Mouse (Mus musculus) large intestine, adult 2 months (tissue): ENCODE measurements around the gene Rsad1. TPM values are rescaled to one million over a fixed set of nuclear protein-coding genes. Genes with fewer than 3 reads are reported as not detected.
A peak's percentile ranks its signal among the peaks of the same experiment; 100 is the strongest.

Experiments used
- DNase-seq: peaks from one replicate; pipeline ENCODE4 v3.0.0-alpha.2; 2012; ENCODE audit warnings: low read depth, low spot score
- WGBS: fragments of 180-500 bp; shearing (Covaris S2); methylation state at CpG from one replicate; pipeline ENCODE4 v1.1.7; 2018; 5-methylcytosine and 5-hydroxymethylcytosine counted together
- polyA plus RNA-seq: library from polyadenylated mRNA; depleted of rRNA; stranded (reverse); fragments of >200 nt; gene quantifications from 2 replicates; pipeline ENCODE4 v1.2.3, GENCODE M21; 2012; rRNA removed

Rsad1 gene
- polyA plus RNA-seq, result 2.5 and 6.2 TPM in 2 replicates

- WGBS, result under 1% methylated on average over 49 of the region's 49 CpGs
- peak; percentile 85 for DNase-seq
These were observed at the start of gene Rsad1 for GRCm38 (mm10) chr11:94548888-94549690. Rsad1 (minus strand) TSS chr11:94549255.

GRCm38 (mm10) chr11:94598437-94599120 lies 49.5 kb upstream of the Rsad1 start:
- DNase-seq, result no peak
- WGBS, result 35% methylated on average over 6 of the region's 6 CpGs

- DNase-seq, result peak; percentile 92
- 14% methylated on average over 4 of the region's 4 CpGs for WGBS
These were observed 48.3 kb upstream of the Rsad1 start for GRCm38 (mm10) chr11:94597319-94597718.

- 38% methylated on average over 7 of the region's 7 CpGs for WGBS
- peak; percentile 97 for DNase-seq
These were observed 47.3 kb upstream of the Rsad1 start for GRCm38 (mm10) chr11:94596311-94596852.

GRCm38 (mm10) chr11:94587511-94587910 lies 38.5 kb upstream of the Rsad1 start:
- no peak for DNase-seq
- 87% methylated on average over 6 of the region's 6 CpGs for WGBS

GRCm38 (mm10) chr11:94585091-94585490 lies 36.0 kb upstream of the Rsad1 start:
- no peak for DNase-seq
- 82% methylated on average over 9 of the region's 9 CpGs for WGBS

GRCm38 (mm10) chr11:94580111-94580740 lies 31.2 kb upstream of the Rsad1 start:
- 57% methylated on average over 5 of the region's 5 CpGs for WGBS
- no peak for DNase-seq

- 80% methylated on average over 9 of the region's 9 CpGs for WGBS
- DNase-seq, result no peak
These were observed 27.3 kb upstream of the Rsad1 start for GRCm38 (mm10) chr11:94576361-94576760.

GRCm38 (mm10) chr11:94575036-94575435 lies 26.0 kb upstream of the Rsad1 start:
- 32% methylated on average over 2 of the region's 2 CpGs for WGBS
- DNase-seq, result no peak

GRCm38 (mm10) chr11:94574560-94574959 lies 25.5 kb upstream of the Rsad1 start:
- no peak for DNase-seq
- 10% methylated on average over 6 of the region's 7 CpGs for WGBS

- 91% methylated on average over 1 of the region's 1 CpGs for WGBS
These were observed 22.8 kb upstream of the Rsad1 start for GRCm38 (mm10) chr11:94571850-94572249.

GRCm38 (mm10) chr11:94570612-94571011 lies 21.6 kb upstream of the Rsad1 start:
- no peak for DNase-seq
- 62% methylated on average over 9 of the region's 9 CpGs for WGBS

More at GRCm38 (mm10) chr11:94571850-94572249, 22.8 kb upstream of the Rsad1 start:
- no peak for DNase-seq

GRCm38 (mm10) chr11:94567326-94567725 lies 18.3 kb upstream of the Rsad1 start:
- no peak for DNase-seq
- 48% methylated on average over 7 of the region's 7 CpGs for WGBS

GRCm38 (mm10) chr11:94566534-94566933 lies 17.5 kb upstream of the Rsad1 start:
- no peak for DNase-seq
- 43% methylated on average over 6 of the region's 6 CpGs for WGBS

GRCm38 (mm10) chr11:94565151-94565479 lies 16.1 kb upstream of the Rsad1 start:
- no peak for DNase-seq
- 32% methylated on average over 16 of the region's 16 CpGs for WGBS

- 18% methylated on average over 35 of the region's 35 CpGs for WGBS
These were observed 15.5 kb upstream of the Rsad1 start, which contains the start of gene Chad for GRCm38 (mm10) chr11:94564437-94565150. Chad (plus strand) TSS chr11:94565047.

GRCm38 (mm10) chr11:94563821-94564220 lies 14.8 kb upstream of the Rsad1 start:
- 65% methylated on average over 5 of the region's 5 CpGs for WGBS

More at GRCm38 (mm10) chr11:94564437-94565150, 15.5 kb upstream of the Rsad1 start, which contains the start of gene Chad:
- DNase-seq, result no peak

GRCm38 (mm10) chr11:94563383-94563782 lies 14.3 kb upstream of the Rsad1 start:
- WGBS, result 90% methylated on average over 5 of the region's 5 CpGs
- no peak for DNase-seq

More at GRCm38 (mm10) chr11:94563821-94564220, 14.8 kb upstream of the Rsad1 start:
- DNase-seq, result no peak

GRCm38 (mm10) chr11:94558226-94558625 lies 9.2 kb upstream of the Rsad1 start:
- no peak for DNase-seq
- WGBS, result 76% methylated on average over 3 of the region's 3 CpGs

GRCm38 (mm10) chr11:94550442-94550744 lies 1.3 kb upstream of the Rsad1 start:
- WGBS, result 63% methylated on average over 5 of the region's 5 CpGs
- DNase-seq, result no peak
